Mouse (Mus musculus) myocyte (in vitro differentiated cells): ENCODE results near the gene Slitrk6.

Experiments used
- POLR2A ChIP-seq: IDR thresholded peaks from one replicate; pipeline ENCODE4 v1.6.1; 2011; ENCODE audit warnings: low read depth, mild to moderate bottlenecking, control low read depth, moderate library complexity; ENCODE audit not compliant: insufficient read length
- SRF ChIP-seq: IDR thresholded peaks from one replicate; pipeline ENCODE4 v1.6.1; 2011; ENCODE audit warnings: low read depth; ENCODE audit not compliant: control insufficient read depth, insufficient read length

DNA sequence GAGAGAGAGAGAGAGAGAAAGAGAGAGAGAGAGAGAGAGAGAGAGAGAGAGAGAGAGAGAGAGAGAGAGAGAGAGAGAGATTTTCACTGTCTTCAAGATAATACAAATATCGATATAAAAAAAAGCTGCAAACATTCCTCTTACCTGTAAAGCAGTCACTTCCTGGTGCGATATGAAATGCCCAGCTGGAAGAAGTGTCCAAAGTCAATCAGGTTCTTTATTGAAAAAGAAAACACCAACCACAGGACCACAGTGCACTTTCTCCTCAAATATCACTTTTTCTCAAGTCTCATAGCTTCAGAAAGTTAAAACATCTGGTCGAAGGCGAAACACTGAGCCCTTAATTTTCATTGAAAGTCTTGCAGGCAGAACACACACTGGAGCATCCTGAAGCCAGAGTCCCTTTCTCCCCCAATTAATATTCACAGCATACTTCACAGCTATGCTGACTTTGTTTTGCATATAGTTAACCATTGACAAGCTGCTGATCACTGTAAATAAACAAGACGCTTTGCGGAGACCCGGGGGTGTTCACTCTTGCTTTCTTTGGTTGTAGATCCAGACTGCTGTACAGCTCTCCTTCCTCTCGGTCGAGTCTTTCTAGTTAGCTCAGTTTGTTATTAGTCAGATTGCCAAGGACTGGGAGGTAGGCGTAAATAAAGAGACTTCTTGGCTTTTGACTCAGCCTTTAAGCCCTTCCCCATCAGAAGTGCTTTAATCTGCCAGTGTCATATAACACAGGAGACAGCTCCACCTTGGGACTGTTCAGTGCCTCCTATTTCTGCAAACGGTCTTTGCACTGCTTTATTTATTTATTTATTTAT, at the start of gene Slitrk6:
- TF ChIP-seq POLR2A (no peak), SRF (no peak)
